Mouse (Mus musculus) spleen, adult 18-20 months (tissue): ENCODE results near the gene 4931406C07Rik.
"Not testable (repeated sequence)": the region's sequence is repeated elsewhere in the genome, so short reads cannot be mapped to it uniquely, and the experiment has no call there.

ENCODE experiments used
- DNase-seq, 2 experiments: peaks; one replicate each; pipeline ENCODE4 v3.0.0; 2022; ENCODE audit warnings: mixed read lengths in 2 of 2

The 4931406C07Rik gene

GRCm38 (mm10) chr9:15306398-15307119, at the start of gene 4931406C07Rik:
Gene 4931406C07Rik, minus strand, starts transcription at chr9:15306448.
- no peak for DNase-seq

GRCm38 (mm10) chr9:15349925-15350324, 43.7 kb upstream of the 4931406C07Rik start:
- DNase-seq, result no peak

DNA sequence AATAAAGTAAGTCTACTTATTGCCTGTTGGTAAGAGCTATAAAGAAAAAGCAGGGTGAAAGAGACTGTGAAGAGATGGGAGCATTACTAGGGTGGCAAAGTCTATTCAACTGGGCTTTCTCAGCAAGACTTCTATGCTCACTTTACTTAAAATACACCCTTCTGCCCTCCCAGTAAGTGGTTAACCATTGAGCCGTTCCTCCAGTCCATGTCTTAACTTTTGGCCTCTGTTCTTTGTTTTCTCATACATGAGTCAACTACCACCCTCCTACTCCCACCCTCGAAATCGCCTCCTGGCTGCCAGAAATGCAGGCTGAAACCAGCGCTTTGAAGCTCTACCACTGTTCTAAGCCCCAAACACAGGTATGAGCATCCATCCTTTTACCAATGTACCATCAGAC, 31.5 kb upstream of the 4931406C07Rik start:
- DNase-seq, result no peak

GRCm38 (mm10) chr9:15318170-15318742, 12.0 kb upstream of the 4931406C07Rik start:
- no peak for DNase-seq

DNA sequence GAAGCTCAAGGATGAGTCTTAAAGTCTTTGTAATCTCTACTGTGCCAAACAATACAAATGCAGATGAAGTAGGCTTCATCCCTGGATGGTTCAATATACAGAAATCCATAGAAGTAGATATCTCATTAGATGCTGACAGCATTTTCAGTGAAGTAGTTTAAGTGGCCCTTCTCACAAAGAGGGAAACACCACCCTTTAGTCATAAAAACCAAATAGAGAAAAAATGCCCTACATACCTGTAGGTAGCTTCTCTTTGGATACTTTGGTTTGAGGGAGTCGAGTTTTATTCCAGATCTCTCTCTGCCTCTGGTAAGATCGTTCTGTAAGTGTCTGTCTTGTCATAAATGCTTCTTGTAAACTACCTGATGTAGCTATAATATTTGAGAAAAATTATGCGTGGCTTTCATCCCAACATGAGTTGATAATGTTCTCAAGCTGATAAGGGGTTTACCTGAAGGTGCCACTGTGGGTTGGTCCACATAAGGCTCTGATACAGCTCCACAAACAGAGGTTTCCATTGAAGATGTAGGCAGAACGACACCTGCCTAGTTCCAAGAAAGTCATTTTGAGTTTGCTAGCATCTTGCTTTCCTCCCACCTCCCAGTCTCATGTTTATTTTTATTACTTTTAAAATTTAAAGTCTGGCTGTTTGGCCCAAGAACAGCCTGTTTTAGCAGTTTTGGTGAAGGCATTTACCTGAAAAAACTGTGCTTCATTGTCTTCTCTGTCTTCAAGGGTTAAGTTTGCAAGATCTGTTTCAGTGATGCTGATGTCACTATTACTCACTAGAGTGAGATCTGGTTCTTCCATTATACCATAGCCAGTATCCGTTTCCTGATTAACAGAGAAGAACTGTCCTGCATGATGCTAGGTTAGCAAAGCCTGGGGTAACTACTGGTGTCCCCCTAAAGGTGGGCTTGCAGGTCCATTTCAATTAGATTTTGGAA, 11.2 kb upstream of the 4931406C07Rik start:
- DNase-seq, result no peak

DNA sequence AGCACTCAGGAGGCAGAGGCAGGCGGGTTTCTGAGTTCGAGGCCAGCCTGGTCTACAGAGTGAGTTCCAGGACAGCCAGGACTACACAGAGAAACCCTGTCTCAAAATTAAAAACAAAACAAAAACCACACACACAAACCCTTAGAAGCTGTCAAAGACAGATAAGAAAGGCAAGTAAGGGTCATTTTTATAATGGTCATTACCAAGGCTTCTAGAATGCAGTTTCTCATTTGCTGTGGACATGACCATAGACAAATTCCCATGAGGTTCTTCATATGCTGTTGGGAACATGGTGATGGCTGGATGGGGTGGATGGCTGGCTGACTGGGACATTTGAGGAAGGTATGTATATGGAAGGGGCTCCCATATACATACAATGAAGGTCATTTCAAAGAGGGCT, 10.0 kb upstream of the 4931406C07Rik start:
- DNase-seq, result not testable (repeated sequence)

DNA sequence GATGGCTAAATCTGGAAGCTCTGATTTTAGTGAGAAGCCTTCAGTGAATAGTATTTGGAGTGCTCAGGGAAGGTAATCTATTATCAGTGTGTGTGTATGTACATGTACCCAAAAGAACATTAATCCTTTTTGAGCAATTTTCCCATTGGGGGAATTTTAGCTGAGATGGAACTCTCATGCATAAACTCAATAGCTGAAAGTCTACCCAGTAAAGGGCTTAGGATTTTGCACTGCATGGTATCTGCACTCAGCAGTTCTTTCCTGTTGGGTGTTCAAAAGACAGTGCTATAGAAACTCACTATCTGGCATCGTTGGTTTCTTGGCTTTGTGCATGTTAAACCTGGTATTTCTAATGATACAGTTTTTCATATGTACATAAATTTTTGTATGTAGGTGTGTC, 8.4 kb upstream of the 4931406C07Rik start:
- DNase-seq, result no peak

GRCm38 (mm10) chr9:15313633-15314032, 7.4 kb upstream of the 4931406C07Rik start:
- no peak for DNase-seq

DNA sequence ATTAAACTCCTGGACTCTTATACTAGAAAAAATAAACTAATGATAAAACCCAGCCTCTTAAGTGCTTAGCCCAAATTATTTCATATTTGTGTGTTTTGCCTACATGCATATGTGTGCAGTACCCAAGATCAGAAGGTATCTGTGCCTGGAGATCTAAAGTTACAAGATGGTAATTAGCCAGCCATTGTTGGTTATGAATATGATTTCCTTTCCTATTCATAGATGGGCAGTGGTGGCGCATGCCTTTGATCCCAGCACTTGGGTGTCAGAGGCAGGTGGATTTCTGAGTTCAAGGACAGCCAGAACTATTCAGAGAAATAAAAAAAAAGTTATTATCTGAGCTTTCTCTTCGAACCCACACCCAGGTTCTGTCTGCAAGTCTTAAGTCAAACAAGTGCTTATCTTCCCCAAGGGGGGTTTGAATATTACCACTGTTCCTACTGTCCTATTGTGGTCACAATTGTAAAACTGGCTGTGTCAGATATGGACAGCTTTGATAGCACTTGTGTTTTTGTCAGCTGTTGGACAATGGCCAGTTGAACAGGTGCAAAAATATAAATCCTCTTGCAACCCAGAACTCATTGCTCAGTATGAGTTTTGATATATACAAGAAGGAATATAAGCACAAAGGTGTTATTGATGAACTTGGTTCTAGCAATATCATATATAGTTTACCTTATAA, 5.9 kb upstream of the 4931406C07Rik start:
- no peak for DNase-seq

- no peak for DNase-seq
Observed at GRCm38 (mm10) chr9:15310179-15310578, 3.9 kb upstream of the 4931406C07Rik start.

DNA sequence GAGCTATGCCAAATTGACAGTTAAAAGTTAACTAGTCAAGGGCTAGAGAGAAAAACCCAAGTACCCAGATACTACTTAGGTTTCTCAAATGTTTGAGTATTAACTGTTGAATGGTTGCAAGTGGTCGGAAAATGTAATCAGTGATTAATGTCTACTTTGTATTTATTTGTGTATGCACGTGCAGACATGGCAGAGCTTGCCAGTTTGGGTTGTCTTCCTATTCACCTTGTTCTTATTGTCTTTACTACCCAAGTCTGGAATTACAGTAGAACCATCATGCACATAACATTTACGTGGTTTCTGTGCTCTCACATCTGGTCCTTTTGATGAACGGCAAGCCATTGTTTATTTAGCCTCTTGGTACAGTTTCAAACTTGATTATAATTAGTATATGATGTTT, 3.2 kb upstream of the 4931406C07Rik start:
- DNase-seq, result no peak

DNA sequence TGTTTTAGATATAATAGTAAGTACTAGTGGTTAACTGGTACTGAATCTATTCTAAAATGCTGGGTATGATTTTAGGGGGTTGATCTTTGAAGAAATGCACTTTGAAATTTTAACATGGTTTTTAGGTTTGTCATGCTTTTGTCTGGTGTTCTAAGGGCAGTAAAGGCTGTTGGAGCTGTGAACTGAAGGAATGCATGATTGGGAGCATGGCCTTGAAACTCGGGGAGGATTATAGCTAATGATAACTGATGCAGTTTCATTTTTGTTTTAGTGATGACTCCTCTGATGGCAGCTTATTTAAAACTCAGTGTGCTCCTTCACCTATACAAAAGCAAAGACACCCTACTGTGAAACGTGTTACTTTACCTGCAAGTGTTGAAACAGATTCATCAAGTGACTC, 2.0 kb upstream of the 4931406C07Rik start:
- no peak for DNase-seq

- no peak for DNase-seq
Observed at GRCm38 (mm10) chr9:15307257-15307656, 1.0 kb upstream of the 4931406C07Rik start.

DNA sequence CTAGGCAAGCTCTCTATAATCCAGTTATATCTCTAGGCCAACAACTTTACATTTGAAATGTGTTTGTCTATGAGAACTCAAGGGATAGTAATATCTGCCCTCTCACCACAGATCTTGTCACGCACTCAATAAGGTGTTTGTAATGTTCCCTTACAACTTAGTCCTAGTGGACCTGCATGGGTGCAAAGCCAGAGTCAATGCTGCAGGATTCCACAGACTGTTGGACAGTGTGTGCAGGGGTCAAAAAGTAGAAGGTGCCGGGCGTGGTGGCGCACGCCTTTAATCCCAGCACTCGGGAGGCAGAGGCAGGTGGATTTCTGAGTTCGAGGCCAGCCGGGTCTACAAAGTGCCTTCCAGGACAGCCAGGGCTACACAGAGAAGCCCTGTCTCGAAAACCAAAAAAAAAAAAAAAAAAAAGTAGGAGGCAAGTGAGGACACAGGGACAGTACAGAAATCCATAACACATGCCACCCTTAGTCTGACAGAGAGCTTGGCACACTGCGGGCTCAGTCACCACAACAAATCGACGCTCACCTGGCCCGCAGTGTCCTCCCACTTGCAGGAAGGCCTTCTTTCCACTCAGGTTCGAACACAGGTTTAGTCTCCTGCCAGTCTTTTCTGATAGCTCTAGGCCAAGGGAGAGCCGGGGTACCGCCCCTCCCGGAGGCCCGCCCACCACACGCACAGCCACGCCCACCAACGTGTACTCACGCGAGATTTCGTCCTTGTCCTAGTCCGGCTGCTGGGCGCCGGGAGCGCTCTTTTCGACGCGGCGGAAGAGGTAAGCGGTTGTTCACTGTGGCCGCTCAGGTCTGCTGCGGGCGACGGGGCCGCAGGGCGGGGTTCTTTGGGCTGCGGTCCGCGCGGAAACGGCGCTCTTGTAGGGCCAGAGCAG, 498 bp downstream of the 4931406C07Rik start, which contains the start of gene Taf1d:
TSS of gene Taf1d (plus strand) at position 712 of the 895 bp plus-strand sequence.
- peak; percentile 97 to 99 for DNase-seq

DNA sequence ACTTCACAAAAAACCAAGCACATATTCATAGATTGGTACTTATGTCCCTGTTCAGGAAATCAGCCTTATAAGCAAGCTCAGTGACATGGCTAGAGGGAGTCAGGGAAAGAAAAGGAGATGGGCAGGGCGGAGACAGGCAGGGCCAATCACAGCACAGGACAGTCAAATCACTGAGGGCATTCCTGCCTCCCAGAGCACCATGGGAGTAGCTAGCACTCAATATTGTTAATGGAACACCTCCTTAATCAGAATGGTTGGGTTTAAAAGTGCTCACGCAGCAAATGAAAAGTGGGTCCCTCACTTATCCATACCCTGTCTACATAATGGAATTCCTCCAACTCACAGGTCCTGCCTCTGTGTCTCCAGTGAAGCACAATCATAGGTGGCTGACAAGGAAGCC, 3.4 kb downstream of the 4931406C07Rik start:
- no peak for DNase-seq

- DNase-seq, result not testable (repeated sequence)
Observed at GRCm38 (mm10) chr9:15302006-15302405, 4.2 kb downstream of the 4931406C07Rik start.

- no peak for DNase-seq
Observed at GRCm38 (mm10) chr9:15301399-15301798, 4.8 kb downstream of the 4931406C07Rik start.

- DNase-seq, result no peak
Observed at GRCm38 (mm10) chr9:15300056-15300455, 6.2 kb downstream of the 4931406C07Rik start.

DNA sequence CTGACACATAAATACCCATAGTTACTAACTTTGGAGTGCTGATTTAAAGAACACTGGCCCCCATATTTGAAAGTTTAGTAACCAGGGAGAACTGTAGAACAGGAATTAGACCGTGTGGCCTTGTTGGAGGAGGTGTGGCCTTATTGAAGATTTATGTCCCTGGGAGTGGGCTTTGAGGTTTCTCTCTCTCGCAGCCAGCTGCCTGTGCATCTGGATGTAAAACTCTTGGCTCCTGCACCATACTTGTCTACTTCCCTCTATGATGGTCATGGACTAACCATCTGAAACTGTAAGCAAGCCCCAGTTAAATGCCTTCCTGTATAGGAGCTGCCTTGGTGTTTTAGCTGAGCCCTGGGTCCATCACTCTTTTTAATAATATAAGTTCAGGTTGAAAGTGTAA, 7.8 kb downstream of the 4931406C07Rik start:
- no peak for DNase-seq

- no peak for DNase-seq
Observed at GRCm38 (mm10) chr9:15297112-15297511, 9.1 kb downstream of the 4931406C07Rik start.

- DNase-seq, result no peak
Observed at GRCm38 (mm10) chr9:15289251-15289650, 17.0 kb downstream of the 4931406C07Rik start.

DNA sequence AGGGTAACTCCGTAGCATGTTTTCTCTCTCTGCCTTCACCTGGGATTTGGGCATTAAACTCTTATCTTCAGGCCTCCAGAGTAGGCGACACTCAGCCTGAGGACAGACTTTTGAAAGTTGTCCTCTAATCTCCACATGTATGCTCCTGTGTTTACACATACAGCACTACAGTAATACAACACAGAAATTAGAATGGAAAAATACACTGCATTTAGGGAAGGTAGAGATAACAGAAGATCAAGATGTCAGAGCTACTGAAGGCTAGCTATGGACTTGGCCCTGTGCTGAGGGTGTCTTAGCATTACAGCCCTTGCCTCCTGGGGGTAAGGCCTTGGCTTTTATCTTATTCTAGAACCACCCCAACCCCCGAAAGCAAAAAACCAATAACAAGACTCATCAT, 17.8 kb downstream of the 4931406C07Rik start:
- no peak for DNase-seq
